ENCODE assay signal across 9 mouse cellular contexts in the genomic region with DNA sequence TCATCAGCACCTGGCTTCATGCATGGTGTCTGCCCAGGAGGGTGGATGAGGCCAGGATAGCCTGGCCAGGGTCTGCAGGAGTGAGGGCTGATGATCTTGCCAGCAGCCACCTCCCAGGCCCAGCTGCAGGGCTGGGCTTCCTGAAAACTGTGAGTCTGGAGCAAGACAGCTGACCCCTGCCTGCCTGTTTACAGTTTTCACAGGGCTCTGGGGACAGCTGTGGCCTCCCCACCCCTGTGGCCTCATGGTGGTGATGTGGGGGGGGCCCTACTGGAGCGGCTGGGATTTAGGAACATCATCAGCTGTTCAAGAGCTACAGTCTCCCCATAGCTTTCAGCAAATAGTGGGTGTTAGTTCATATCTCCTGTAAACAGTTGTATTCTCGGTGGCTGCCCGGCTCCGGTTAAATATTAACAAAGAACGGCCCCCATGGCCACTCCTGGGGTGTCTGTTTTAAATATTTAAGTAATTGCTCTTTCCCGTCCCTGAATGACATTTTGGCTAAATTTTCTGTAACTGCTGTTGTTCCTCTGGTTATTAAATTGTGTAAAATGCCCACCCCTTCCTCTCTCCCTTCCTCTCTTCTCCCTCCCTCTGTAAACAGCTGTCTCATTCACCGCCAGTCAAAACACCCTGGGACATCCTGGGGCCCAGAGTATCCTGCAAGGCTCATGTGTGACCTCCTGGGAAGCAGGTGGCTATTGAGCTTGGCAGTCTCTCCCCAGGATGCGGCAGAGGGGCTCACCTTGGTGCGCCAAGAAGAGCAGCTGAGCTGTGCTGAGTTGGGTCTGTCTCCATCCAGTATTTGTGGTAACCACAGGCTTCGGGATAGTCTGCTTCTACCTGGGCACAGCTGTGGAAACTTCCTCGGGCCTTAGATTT. TPM values are rescaled to one million over a fixed set of nuclear protein-coding genes. Genes with fewer than 3 reads are reported as not detected.
DNase-seq lines count a peak whose midpoint lies in the region; ATAC-seq lines count a peak whose summit lies in the region.
"Had no signal": no experiment of that assay in that cellular context is flagged by ENCODE, and none has a peak within 500 bp of the region (broad histone marks: within the 10 kb centered on the region; RNA-seq: fewer than 3 reads in every experiment).

No protein-coding gene starts in this region.

- no peaks in the 10 kb centered on the region for H3K9me3 ChIP-seq in embryonic facial prominence, embryonic 15.5 days (replicated peaks)

- peak overlapping the region; percentile 11; the same call in 1 of the 2 replicates for H3K27ac ChIP-seq in embryonic facial prominence, embryonic 15.5 days (replicated peaks)

- H3K27me3 ChIP-seq in embryonic facial prominence, embryonic 15.5 days = no peaks in the 10 kb centered on the region

- WGBS in embryonic facial prominence, embryonic 15.5 days = 57% methylated on average over 11 of the region's 11 CpGs

- no peak overlapping the region for H3K4me2 ChIP-seq in embryonic facial prominence, embryonic 15.5 days (replicated peaks)

- peak; percentile 71 for ATAC-seq in embryonic facial prominence, embryonic 15.5 days (ENCODE audit: insufficient number of reproducible peaks, low FRiP score, low TSS enrichment, low read depth)

- H3K9ac ChIP-seq in embryonic facial prominence, embryonic 15.5 days = no peak overlapping the region; the same call in 1 of the 2 replicates

- DNase-seq in heart, adult 8-10 months (ENCODE audit: low spot score) = peak; percentile 50
- peak; percentile 17 to 56 for DNase-seq in kidney, postnatal 25 days
- DNase-seq in lung, postnatal 14 days = peak; percentile 8
- DNase-seq in thymus, postnatal 25 days = no peak
- no peak for DNase-seq in spleen, postnatal 36 days (ENCODE audit: low spot score in 2 of 2)
- DNase-seq in spleen, postnatal 10 days (ENCODE audit: low spot score in 2 of 2) = no peak
- no peak for DNase-seq in right cerebral cortex, postnatal 10 days (ENCODE audit: low spot score in 2 of 2)
- DNase-seq: thymus, postnatal 36 days had no signal

- H3K4me1 ChIP-seq in embryonic facial prominence, embryonic 15.5 days = peaks cover 5% of the 10 kb centered on the region

- H3K4me3 ChIP-seq in embryonic facial prominence, embryonic 15.5 days (replicated peaks) = no peak overlapping the region

- no peaks in the 10 kb centered on the region for H3K36me3 ChIP-seq in embryonic facial prominence, embryonic 15.5 days

RNA-seq across cellular contexts. Expression of a gene that starts 57.9 kb away (rescaled TPM):
- polyA plus RNA-seq in embryonic facial prominence, embryonic 15.5 days (2015; fragmentation: Nextera tagmentation; extraction: Ambion mirVana) = 8.5 and 10.1 TPM in 2 replicates
- 10 to 100 TPM; 26.1 to 36.8 (median 34.2) TPM for total RNA-seq in heart, adult 8-10 months (2022)

Comparison
In these comparisons a context has a peak if more than half of its experiments do, and no peak if none do; other contexts are left out.
1. DNase-seq: peak in heart, adult 8-10 months (single experiment), kidney, postnatal 25 days (2 of 2) and lung, postnatal 14 days (single experiment); none in thymus, postnatal 25 days (single experiment), spleen, postnatal 36 days (0 of 2), spleen, postnatal 10 days (0 of 2) and right cerebral cortex, postnatal 10 days (0 of 2).